Mouse (Mus musculus) liver, adult 2 months (tissue): ENCODE measurements around the gene Tmtc4.

Source experiments
- CTCF ChIP-seq: fragments of 200-500 bp; IDR thresholded peaks from 2 replicates; pipeline ENCODE4 v1.5.1; 2011; ENCODE audit warnings: low read depth, low read length, control low read depth
- POLR2A ChIP-seq: fragments of 200-500 bp; IDR thresholded peaks from 2 replicates; pipeline ENCODE4 v1.6.1; 2011; ENCODE audit warnings: low read length, control low read depth; ENCODE audit not compliant: insufficient read depth; ENCODE audit errors: extremely low read depth

GRCm38 (mm10) chr14:123003715-123004114, 19.9 kb upstream of the Tmtc4 start:
- no peak for TF ChIP-seq POLR2A
- TF ChIP-seq CTCF: no peak
